Mouse (Mus musculus): ENCODE data around the gene Slc24a2.

GRCm38 (mm10) chr4:87177116-87177515 is 53.2 kb downstream of the Slc24a2 start:
- TF ChIP-seq GATA1 (IDR thresholded peaks at IDR 0.05; ENCODE audit: borderline replicate concordance, low read length): no peak
- TF ChIP-seq FLI1 (IDR thresholded peaks at IDR 0.05; ENCODE audit: low read length): no peak
